Mouse (Mus musculus): Measurements from ENCODE around the gene Cpne7. TPM values are rescaled to one million over a fixed set of nuclear protein-coding genes. Genes with fewer than 3 reads are reported as not detected.

Cpne7 gene
- 0.94 and 1.3 TPM in 2 replicates for polyA plus RNA-seq (2015; fragmentation: Nextera tagmentation; extraction: Ambion mirVana)

DNA sequence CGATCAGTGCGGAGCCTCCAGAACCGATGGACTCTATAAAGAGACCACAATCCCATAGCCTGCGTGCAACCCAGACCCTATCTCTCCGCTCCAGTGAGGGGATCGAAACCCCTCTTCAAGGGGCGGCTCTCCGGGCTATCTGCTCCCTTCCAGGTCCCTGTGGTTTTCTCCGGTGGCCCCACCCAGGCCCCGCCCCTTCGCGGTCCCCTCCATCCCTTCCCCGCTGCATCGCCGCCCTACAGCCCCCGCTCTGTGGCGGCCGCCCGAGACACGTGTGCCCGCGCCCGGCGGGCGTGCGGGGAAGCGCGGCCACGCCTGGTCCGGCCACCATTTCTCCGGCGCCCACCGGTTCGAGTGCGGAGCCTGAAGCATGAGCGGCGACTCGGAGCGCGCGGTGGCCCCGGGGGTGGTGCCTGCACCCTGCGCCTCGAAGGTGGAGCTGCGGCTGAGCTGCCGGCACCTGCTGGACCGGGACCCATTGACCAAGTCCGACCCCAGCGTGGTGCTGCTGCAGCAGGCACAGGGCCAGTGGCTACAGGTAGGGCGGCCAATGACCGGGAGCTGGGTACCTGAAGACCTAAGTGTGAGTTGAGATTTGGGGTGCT is at the start of gene Cpne7:
Cpne7 (plus strand) TSS at position 248 of the 605 bp plus-strand sequence.
- ATAC-seq (peak; percentile 42), DNase-seq (ENCODE audit: low spot score) (no peak)
- H3K9me3 ChIP-seq (ENCODE audit: low read length) = no peaks in the 10 kb centered on the region
- no peak within 1 kb of the TSS for H3K9ac ChIP-seq (replicated peaks; ENCODE audit: low read depth)
- peak within 1 kb of the TSS; percentile 38 for H3K4me3 ChIP-seq (ENCODE audit: low read depth, low read length)
- 2% methylated on average over 51 of the region's 51 CpGs for WGBS
- H3K27me3 ChIP-seq (replicated peaks; ENCODE audit: insufficient read depth, low read length) = peaks cover 14% of the 10 kb centered on the region; the same call in 1 of the 2 replicates
- H3K36me3 ChIP-seq (ENCODE audit: insufficient read depth, low read length) = no peaks in the 10 kb centered on the region
- H3K27ac ChIP-seq (ENCODE audit: low read length) = no peak within 1 kb of the TSS
- peaks cover 15% of the 10 kb centered on the region for H3K4me1 ChIP-seq (ENCODE audit: insufficient read depth, low read depth, low read length)
- TF ChIP-seq EP300 (IDR thresholded peaks at IDR 0.05) (no peak), CTCF (IDR thresholded peaks at IDR 0.05) (no peak)
- peak within 1 kb of the TSS; percentile 76 for H3K4me2 ChIP-seq (replicated peaks; ENCODE audit: low read depth, low read length)

DNA sequence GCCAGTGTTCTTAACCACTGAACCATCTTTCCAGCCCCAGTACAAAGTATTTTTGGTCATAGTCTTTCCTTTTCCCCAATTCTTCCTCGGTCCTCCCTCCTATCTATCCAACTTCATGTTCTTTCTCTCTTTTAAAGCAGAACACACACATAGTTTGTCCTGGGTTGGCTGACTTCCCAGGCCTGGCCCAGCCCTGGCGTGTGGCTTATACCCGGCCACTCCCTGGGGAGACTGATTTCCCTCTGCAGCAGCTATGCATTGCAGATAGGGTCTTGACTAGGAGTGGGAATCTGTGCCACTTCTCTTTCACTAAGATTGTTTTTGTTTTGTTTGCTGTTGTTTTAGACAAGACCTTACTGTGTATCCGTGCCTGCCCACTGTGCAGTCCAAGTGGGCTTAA is 46.0 kb upstream of the Cpne7 start:
- DNase-seq (ENCODE audit: low spot score) = no peak
- H3K36me3 ChIP-seq (ENCODE audit: insufficient read depth, low read length) = no peaks in the 10 kb centered on the region
- no peaks in the 10 kb centered on the region for H3K9me3 ChIP-seq (ENCODE audit: low read length)
- TF ChIP-seq CTCF (IDR thresholded peaks at IDR 0.05) (no peak), EP300 (IDR thresholded peaks at IDR 0.05) (no peak)
- H3K4me1 ChIP-seq (ENCODE audit: insufficient read depth, low read depth, low read length) = peaks cover 3% of the 10 kb centered on the region; the same call in 1 of the 2 replicates
- H3K27ac ChIP-seq (ENCODE audit: low read length) = no peak overlapping the region
- WGBS = 55% methylated on average over 4 of the region's 4 CpGs
- H3K9ac ChIP-seq (replicated peaks; ENCODE audit: low read depth) = no peak overlapping the region
- H3K4me2 ChIP-seq (replicated peaks; ENCODE audit: low read depth, low read length) = no peak overlapping the region
- H3K4me3 ChIP-seq (ENCODE audit: low read depth, low read length) = no peak overlapping the region
- no peak for ATAC-seq
- H3K27me3 ChIP-seq (replicated peaks; ENCODE audit: insufficient read depth, low read length) = no peaks in the 10 kb centered on the region

DNA sequence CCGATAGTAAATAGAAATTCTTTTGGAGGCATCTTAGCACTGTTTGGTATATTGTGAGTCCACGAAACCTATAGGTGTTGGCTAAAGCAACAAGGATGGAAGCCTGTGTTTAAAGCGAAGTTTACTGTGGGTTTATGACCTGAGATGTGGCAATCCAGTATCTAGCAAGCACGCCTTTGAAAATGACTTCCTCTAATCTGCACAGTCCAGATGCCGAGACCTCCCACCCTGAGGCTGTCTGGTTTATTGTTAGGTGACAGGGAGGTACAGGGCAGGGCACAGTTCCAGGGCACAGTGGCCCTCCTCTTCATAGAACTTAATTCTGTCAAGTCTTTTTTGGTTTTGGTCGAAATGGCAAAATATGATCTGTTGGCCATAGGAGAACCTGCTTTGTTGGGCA is 40.0 kb upstream of the Cpne7 start:
- Histone ChIP-seq H3K4me2 (replicated peaks; ENCODE audit: low read depth, low read length) (no peak overlapping the region), H3K4me1 (ENCODE audit: insufficient read depth, low read depth, low read length) (no peaks in the 10 kb centered on the region), H3K36me3 (ENCODE audit: insufficient read depth, low read length) (peaks cover 21% of the 10 kb centered on the region), H3K4me3 (ENCODE audit: low read depth, low read length) (no peak overlapping the region), H3K9me3 (ENCODE audit: low read length) (no peaks in the 10 kb centered on the region), H3K9ac (replicated peaks; ENCODE audit: low read depth) (no peak overlapping the region), H3K27me3 (replicated peaks; ENCODE audit: insufficient read depth, low read length) (no peaks in the 10 kb centered on the region), H3K27ac (ENCODE audit: low read length) (no peak overlapping the region)
- WGBS = 88% methylated on average over 6 of the region's 6 CpGs
- no peak for DNase-seq (ENCODE audit: low spot score)
- no peak for ATAC-seq
- TF ChIP-seq CTCF (IDR thresholded peaks at IDR 0.05) (no peak), EP300 (IDR thresholded peaks at IDR 0.05) (no peak)

DNA sequence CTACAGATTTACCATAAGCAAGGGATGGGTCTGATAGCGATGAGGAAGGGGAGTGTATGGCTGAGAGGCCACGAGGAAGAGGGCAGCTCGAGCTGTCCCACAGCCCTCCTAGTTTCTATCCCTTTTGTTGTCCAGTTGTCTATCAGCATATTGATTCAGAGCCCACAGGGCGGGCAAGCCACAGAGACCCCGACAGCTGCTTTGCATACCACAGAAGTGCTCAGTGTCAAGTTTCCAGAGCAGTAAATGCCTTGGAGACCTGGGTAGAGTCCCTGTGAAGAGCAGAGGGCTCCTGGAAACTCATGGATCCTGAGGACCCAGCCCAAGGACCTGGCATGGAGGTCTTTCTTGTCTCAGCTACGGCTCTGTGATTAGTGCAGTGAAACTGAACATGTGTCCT is 34.2 kb upstream of the Cpne7 start:
- ATAC-seq (no peak), DNase-seq (ENCODE audit: low spot score) (no peak)
- Histone ChIP-seq H3K27ac (ENCODE audit: low read length) (no peak overlapping the region), H3K4me2 (replicated peaks; ENCODE audit: low read depth, low read length) (no peak overlapping the region), H3K4me3 (ENCODE audit: low read depth, low read length) (no peak overlapping the region), H3K9me3 (ENCODE audit: low read length) (no peaks in the 10 kb centered on the region), H3K36me3 (ENCODE audit: insufficient read depth, low read length) (peaks cover 29% of the 10 kb centered on the region), H3K27me3 (replicated peaks; ENCODE audit: insufficient read depth, low read length) (no peaks in the 10 kb centered on the region), H3K4me1 (ENCODE audit: insufficient read depth, low read depth, low read length) (no peaks in the 10 kb centered on the region), H3K9ac (replicated peaks; ENCODE audit: low read depth) (no peak overlapping the region)
- WGBS = 90% methylated on average over 6 of the region's 6 CpGs
- TF ChIP-seq CTCF (IDR thresholded peaks at IDR 0.05) (no peak), EP300 (IDR thresholded peaks at IDR 0.05) (no peak)

DNA sequence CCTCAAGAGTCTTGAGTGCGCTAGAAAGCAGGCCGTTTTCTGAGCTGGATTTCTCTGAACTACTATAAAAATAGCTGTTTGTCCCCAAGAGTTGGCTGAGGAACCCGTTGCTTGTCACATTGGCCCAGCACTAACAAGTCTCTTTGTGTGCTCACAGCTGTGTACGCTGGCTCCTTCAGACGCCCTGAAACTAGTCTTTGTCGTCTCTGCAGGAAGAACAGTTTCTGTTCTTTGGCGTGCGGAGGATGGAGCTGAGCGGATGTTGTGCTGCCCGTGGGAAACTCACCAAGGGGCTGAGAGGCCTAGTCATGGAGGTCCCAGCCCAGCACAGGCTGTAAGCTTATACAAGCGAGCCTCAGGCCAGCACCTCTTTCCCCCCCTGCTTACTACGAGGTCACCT is 33.6 kb upstream of the Cpne7 start:
- ATAC-seq (no peak), DNase-seq (ENCODE audit: low spot score) (no peak)
- Histone ChIP-seq H3K4me2 (replicated peaks; ENCODE audit: low read depth, low read length) (no peak overlapping the region), H3K36me3 (ENCODE audit: insufficient read depth, low read length) (peaks cover 29% of the 10 kb centered on the region), H3K9me3 (ENCODE audit: low read length) (no peaks in the 10 kb centered on the region), H3K9ac (replicated peaks; ENCODE audit: low read depth) (no peak overlapping the region), H3K4me1 (ENCODE audit: insufficient read depth, low read depth, low read length) (no peaks in the 10 kb centered on the region), H3K27me3 (replicated peaks; ENCODE audit: insufficient read depth, low read length) (no peaks in the 10 kb centered on the region), H3K4me3 (ENCODE audit: low read depth, low read length) (no peak overlapping the region), H3K27ac (ENCODE audit: low read length) (no peak overlapping the region)
- WGBS = 85% methylated on average over 12 of the region's 12 CpGs
- TF ChIP-seq CTCF (IDR thresholded peaks at IDR 0.05) = no peak
- no peak for TF ChIP-seq EP300 (IDR thresholded peaks at IDR 0.05)

DNA sequence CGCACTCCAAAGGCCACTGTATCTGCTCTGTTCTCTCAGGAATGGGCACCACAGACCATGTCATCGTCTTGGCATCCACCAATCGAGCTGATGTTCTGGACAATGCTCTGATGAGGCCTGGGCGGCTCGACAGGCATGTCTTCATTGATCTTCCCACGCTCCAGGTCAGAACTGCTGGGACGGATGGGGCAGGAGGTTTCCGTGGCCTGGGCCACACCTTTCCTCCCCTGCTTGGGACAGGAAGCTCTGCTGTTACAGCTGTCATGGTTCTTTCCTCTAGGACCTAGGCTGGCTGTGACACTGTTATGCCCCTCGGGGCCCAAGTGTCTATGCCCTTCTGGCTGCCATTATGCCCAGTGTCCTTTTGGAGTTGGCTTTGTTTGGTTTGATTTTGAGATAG is 29.9 kb upstream of the Cpne7 start:
- Histone ChIP-seq H3K4me2 (replicated peaks; ENCODE audit: low read depth, low read length) (no peak overlapping the region), H3K9ac (replicated peaks; ENCODE audit: low read depth) (no peak overlapping the region), H3K4me3 (ENCODE audit: low read depth, low read length) (no peak overlapping the region), H3K27me3 (replicated peaks; ENCODE audit: insufficient read depth, low read length) (no peaks in the 10 kb centered on the region), H3K27ac (ENCODE audit: low read length) (no peak overlapping the region), H3K4me1 (ENCODE audit: insufficient read depth, low read depth, low read length) (no peaks in the 10 kb centered on the region), H3K36me3 (ENCODE audit: insufficient read depth, low read length) (peaks cover 26% of the 10 kb centered on the region; the same call in 1 of the 2 replicates), H3K9me3 (ENCODE audit: low read length) (no peaks in the 10 kb centered on the region)
- 70% methylated on average over 9 of the region's 9 CpGs for WGBS
- peak; percentile 61 for ATAC-seq
- TF ChIP-seq EP300 (IDR thresholded peaks at IDR 0.05) (no peak), CTCF (IDR thresholded peaks at IDR 0.05) (no peak)
- no peak for DNase-seq (ENCODE audit: low spot score)

Measured in lung, postnatal 0 days (tissue).